Mouse (Mus musculus) adrenal gland, postnatal 14 days (tissue): ENCODE results near the gene Tbc1d22b. TPM values are rescaled to one million over a fixed set of nuclear protein-coding genes. Genes with fewer than 3 reads are reported as not detected.
"Not testable (repeated sequence)": the region's sequence is repeated elsewhere in the genome, so short reads cannot be mapped to it uniquely, and the experiment has no call there.

Source experiments
- DNase-seq: peaks from one replicate; pipeline ENCODE4 v3.0.0; 2021; ENCODE audit warnings: mixed read lengths
- long read RNA-seq, 2 experiments: library from polyadenylated mRNA; stranded (forward); transcript quantifications; one replicate each; pipeline ENCODE4 v2.0.0; 2021
- total RNA-seq: library from RNA; stranded (reverse); gene quantifications from 2 replicates; pipeline ENCODE4 v1.2.3, GENCODE M21; 2021

Tbc1d22b gene
- 23.7 and 24.6 TPM in 2 replicates for total RNA-seq
- long read RNA-seq, experiment 1, transcript Tbc1d22b-201 (13 exons, 3,595 nt), result major isoform, 26 of 40 reads
- long read RNA-seq, experiment 1, partial matches to known transcripts, result 9 of 40 reads
- long read RNA-seq, experiment 1, other reads (novel, unspliced or antisense), result 5 of 40 reads
- long read RNA-seq, experiment 2, transcript Tbc1d22b-201 (13 exons, 3,595 nt), result major isoform, 17 of 28 reads
- long read RNA-seq, experiment 2, partial matches to known transcripts, result 6 of 28 reads
- long read RNA-seq, experiment 2, other reads (novel, unspliced or antisense), result 5 of 28 reads

DNA sequence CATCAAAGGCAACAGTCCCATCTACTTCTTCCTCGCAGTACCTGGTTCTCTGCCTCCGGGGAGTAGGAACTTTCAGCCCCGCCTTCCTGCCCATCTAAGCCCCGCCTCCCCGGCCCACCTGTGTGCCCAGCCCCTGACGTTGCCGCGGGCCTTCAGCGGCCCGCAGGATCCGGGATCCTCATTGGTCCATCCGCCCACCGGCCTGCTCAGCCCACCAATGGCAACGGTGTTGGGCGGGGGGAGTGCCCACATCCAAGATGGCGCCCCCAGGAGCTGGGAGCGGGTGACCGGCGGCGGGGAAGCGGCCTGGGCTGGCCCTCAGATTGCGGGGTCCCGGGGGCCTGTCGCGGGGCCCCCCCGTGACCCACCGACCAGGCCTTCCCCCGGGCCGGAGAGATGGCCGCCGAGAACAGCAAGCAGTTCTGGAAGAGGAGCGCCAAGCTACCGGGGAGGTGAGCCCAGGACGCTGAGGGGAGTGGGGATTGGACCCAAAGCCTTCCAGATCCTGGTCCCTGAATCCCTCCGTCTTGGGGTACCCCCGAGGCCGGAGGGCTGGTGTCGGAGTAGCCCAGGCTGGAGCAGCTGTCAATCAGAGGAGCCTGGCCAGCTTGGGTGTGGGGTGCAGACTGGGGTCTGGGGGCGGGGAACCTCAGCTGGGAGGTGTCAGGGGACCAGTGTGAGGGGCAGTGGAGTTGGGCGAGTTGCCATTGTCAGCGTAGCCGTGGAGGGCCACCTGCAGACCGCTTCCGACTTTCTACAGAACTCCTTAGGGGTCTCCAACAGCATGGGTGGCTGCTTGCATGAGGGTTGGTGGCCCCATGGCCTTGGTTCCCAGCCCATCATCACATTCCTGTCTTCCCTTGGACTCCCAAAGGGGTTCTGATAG is at the start of gene Tbc1d22b, which contains the start of gene Gm17657:
Tbc1d22b (plus strand) TSS at position 243 of the 886 bp plus-strand sequence.
Gm17657 (minus strand) TSS at position 96 of the 886 bp plus-strand sequence.
- peak; percentile 98 for DNase-seq

DNA sequence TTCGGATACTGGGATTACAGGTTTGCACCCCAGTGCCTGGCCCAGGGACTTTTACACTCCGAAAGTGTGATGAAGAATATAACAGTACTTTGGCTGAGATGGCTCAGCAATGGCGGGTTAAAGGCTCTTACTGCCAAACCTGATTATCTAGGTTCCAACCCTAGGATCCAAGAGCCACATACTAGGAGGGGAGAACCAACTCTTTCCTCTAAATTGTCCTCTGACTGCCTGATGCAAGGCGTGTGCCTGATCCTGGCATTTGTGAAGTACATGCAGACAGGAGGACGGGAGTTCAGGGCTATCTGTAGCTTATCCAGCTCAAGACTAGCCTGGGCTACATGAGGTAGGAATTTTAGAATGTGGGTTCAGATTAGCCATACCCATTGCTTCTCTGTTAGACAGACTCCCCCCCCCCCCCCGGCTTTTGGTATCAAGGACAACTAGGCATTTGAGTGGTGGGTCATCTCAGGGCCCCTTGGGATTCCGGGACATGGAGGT is 49.3 kb upstream of the Tbc1d22b start:
- DNase-seq, result no peak

DNA sequence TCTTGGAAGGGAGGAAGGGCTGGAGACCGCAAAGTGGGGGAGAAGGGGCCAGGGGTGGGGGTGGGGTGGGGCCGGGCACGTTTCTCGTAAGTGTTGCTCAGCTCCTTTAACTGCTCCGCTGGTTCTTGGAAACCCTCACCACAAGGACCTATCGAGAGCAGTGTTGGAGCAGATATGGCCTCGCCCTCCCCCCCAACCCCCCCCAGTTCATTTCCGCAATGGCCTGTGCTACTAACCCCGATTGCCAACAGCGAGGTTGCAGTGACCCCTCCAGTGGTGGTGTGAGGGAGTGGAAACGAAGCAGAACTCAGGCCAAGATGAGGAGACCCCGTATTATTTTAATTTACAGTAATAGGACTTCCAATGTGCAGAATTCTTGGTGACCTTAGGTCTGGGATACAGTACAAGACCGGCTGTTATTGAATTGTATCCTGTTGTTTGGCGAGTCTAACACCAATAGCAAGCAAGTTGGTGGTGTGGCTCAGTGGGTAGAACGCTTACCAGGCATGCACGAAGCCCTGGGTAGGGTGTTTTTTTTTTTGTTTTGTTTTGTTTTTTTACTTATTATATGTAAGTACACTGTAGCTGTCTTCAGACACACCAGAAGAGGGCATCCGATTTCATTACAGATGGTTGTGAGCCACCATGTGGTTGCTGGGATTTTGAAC is 48.6 kb upstream of the Tbc1d22b start:
- DNase-seq, result no peak

DNA sequence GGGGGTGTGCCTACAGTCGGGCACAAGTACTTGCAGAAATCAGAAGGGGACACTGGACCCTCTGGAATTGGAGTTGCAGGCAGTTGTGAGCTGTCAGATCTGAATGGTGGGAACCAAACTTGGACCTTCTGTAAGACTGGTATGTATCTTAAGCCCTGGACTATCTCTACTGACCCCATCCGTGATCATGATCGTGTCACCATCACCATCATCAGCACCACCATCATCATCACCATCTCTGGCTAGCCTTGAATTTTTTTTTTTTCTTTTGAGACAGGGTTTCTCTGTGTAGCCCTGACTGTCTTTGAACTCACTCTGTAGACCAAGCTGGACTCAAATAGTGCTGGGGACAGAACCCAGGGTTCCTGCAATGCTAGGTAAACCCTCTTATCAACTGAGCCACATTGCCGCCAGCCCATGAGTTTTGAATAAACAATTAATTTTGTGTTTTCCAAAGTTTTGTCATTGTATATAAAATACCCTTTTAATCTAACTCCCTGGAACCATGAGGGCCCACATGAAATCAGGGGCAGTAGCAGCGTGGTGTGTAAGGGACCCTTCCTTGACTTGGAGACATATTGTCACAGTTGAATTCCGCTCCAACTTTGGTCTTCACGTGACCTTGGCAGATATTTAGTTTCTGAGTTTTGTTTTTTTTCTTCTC is 47.4 kb upstream of the Tbc1d22b start:
- no peak for DNase-seq

DNA sequence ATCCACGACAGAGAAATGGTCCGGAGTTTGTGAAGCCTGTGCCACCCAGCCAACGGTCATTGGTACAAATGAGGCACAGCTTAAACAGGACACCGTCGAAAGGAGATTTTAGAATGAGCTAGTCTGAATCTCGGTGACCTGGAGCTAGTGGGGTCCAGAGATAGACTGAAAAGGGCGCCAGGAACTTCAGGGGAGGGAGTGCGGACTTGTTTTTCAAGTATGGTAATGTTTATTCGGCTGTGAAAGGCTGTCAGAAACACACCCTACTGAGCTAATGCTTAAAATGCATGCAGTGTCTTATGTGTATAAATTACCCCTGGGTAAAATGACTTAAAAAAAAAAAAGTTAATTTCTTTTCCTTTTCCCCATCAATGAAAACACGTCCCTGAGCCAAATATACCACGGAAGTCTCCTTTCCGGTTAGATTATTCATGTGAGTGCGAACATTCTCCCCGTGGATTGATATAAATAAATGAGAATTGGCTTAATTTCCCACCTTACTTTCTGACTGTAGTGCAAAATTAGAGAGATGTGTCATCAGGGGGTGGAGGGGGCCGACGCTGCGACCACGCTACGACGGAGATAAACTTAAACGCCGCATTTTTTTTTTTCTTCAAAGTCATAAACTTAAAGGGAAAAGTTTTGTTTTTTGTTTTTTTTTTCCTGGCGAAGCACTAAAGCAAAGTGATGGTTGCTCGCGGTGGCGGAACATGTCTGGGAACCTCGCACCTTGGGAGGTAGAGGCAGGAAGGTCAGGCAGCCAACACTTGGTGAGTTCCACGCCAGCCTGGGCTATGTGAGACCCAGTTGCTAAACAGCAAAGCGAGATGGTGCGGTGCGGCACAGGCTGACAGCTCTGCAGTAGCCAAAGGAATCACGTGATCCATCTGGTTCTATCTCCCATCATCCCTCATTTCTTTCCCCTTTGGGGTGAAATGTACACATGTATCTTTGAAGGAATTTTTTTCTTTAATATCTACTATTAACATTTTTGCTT is 46.6 kb upstream of the Tbc1d22b start:
- DNase-seq, result no peak

- no peak for DNase-seq
Measured at GRCm38 (mm10) chr17:29503700-29504099, 45.9 kb upstream of the Tbc1d22b start.

DNA sequence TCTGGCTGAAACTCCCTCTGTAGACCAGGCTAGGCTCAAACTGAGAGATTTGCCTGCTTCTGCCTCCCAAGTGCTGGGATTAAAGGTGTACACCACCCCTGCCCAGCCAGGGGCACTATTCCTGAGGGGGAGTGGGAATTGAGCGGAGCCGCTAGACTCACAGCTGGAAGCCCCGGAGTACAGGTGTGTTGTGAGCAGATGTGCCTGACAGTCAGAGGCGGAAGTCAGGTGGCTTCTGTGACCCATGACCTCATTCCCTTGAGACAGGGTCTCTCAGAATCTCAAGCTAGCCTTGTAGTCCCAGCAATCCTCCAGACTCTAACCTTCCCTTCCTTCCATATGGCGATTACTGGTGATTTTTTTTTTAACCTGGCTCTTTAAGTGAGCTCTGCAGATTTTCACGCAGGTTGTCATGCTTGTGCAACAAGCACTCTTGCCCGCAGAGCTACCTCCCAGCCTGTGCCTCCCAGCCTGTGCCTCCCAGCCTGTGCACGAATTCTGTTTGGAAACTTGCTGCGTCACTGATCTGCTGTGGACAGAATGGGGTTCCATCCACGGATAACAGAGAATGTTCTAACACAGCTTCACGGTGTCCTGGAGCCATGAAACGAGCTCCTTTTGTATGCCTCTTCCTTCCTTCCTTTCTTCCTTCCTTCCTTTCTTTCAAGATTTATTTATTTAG is 40.5 kb upstream of the Tbc1d22b start:
- no peak for DNase-seq

GRCm38 (mm10) chr17:29510691-29511090 is 38.9 kb upstream of the Tbc1d22b start:
- no peak for DNase-seq

GRCm38 (mm10) chr17:29513044-29513730 is 36.4 kb upstream of the Tbc1d22b start:
- DNase-seq, result peak; percentile 86

GRCm38 (mm10) chr17:29514435-29514834 is 35.1 kb upstream of the Tbc1d22b start:
- peak; percentile 84 for DNase-seq

GRCm38 (mm10) chr17:29518665-29519064 is 30.9 kb upstream of the Tbc1d22b start:
- DNase-seq, result not testable (repeated sequence)

DNA sequence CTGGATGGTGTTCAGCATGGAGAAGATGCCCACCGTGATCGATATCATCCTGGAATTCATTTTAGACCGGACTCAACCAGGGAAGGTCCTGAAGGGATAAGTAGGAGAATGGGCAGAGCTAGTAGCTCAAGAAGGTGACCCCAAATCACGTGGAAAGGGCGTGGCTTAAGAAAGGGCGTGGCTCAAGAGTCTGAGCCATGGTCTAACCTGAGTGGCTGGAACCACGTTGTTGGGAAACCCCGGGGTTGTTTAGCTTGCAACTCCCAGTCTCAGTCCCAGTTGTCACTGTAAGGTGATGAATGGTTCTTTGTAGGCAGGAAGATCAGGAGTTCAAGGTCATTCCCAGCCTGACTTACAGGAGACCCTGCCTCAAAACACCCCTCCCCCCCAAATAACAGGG is 29.9 kb upstream of the Tbc1d22b start:
- no peak for DNase-seq

DNA sequence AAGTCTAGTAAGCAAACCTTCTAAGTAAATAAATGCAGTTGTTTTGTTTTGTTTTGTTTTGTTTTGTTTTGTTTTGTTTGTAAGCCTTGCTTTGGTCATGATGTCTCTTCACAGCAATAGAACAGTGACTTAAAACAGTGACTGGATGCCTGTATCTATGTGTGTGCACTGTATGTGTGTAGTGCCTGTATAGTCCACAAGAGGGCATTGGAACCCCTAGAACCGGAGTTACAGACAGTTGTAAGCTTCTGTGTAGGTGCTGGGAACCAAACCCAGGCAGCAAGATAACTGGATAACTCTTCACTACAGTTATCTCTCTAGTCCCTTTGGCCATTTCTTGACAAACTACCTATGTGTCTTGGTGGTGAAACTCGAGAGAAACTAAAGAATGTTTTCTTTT is 24.0 kb upstream of the Tbc1d22b start:
- no peak for DNase-seq

DNA sequence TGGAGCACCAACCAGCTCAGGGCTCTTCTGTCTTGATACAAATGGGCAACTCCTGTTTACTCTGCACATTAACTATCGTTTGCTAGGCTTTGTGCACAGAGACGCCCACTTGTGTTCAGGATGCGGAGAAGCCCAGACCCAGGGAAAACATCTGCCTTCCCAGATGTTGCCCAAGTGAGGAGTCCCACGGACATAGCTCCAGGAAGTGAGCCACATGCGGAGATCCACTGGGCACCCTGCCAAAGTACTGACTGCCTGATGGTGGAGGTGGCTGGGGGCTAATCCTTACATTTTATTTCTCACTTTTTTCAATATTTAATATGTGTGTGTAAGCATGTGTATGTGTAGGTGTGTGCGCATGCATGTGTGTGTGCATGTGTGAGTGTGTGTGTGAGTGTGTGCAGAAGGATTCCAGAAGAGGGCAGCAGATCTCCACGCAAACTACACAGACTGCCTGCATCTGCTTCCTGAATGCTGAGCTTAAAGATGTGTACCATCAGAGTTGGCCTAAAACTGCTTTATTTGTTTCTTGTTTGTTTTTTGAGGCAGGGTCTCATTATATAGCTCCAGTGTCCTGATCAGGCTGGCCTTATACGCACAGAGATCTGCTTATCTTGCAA is 20.9 kb upstream of the Tbc1d22b start:
- peak; percentile 60 for DNase-seq

DNA sequence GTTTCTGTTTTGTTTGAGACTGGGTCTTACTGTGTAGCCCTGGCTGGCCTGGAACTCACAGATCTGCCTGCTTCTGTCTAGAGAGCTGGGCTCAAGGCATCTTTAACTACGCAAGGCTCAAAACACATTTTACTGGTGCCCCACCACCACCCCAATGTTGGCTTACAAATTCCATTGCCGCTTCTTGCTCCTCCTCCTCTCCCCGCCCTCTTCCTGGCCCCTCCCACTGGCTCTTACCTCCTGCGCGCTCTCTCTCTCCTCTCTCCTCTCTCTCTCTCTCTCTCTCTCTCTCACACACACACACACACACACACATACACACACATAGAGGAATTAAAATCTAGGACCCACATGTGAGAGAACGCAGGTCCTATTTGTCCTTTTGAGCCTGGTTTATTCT is 19.1 kb upstream of the Tbc1d22b start:
- no peak for DNase-seq

DNA sequence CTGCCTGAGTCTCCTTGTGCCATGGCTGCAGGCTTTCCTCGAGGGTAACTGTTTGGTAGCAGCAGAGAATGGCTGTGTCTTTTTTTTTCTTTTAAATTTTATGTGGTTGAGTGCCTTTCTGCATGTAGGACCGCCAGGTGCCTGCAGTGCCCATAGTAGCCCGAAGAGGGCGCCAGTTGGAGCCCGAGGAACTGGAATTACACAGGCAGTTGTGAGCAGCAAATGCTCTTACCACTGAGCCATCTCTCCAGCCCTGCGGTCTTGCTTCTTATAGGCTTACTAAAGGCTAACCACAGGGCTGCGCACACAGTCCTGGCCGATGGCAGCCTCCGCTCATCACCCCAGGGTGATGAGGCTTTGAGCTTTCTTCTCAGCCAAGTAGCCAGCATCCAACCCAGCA is 18.3 kb upstream of the Tbc1d22b start:
- no peak for DNase-seq

DNA sequence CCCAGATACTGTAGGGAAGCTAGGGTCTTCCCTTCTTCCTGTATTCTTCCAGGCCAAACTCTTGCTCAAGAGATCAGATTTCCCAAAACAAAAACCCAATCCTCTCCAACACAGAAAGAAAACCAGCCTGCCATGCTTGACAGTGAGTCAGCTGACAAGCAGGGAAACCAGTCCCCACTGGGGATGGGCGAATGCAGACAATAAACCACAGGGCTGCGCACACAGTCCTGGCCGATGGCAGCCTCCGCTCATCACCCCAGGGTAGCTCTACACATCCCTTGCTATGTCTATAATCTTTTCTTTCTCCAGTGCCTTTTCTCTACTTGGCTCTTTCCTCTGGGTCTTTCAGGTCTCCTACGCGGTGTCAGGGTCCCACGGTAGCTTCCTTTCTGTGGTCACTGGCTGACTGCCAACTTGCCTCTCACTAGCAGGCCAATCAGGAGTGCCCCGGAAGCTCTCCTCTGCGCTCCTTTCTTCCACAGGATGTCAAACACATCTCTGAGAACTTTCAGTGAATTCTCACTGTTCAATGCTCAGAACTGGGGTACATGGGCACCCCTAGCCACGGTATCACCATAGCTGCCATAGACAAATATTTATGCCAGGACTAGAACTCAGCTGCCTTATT is 17.7 kb upstream of the Tbc1d22b start:
- DNase-seq, result no peak

DNA sequence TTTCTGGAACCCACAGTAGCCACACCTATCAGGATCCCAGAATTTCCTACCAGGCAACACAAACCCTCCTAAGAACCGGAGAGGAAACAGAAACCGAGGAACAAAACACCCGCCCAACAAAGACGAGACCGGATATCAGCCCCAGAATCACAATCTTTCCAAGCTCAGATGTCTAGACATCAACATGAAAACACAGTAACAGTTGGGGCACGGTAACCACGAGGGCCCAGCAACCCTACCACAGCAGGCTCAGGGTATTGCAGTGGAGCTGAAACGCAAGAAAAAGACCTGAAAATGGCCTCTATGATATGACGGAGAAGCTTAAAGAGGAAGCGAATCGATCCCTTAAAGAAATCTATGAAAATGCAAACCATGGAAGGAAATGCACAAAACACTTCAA is 15.7 kb upstream of the Tbc1d22b start:
- DNase-seq, result no peak

DNA sequence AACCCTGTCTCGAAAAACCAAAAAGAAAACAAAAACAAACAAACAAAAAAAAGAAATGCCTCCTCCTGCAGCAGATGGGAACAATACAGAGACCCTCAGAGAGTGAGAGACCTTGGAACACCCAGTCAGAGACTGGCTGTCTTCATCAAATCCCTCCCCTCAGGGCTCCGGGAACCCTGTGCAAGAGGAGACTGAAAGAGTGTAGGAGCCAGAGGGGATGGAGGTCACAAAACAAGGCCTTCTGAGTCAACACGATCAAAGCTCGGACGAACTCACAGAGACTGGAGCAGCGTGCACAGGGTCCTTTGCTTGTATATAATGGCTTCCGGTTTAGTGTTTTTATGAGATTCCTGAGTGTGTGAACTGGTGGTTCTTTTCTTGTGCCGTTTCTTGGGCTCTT is 9.2 kb upstream of the Tbc1d22b start:
- peak; percentile 62 for DNase-seq
